Mouse (Mus musculus): ENCODE results near the gene Lag3. TPM values are rescaled to one million over a fixed set of nuclear protein-coding genes. Genes with fewer than 3 reads are reported as not detected.

The Lag3 gene
- polyA plus RNA-seq (2016; fragmentation: Nextera tagmentation; extraction: Ambion mirVana), result 2.2 TPM in 2 replicates

GRCm38 (mm10) chr6:124911533-124912218 lies at the start of gene Lag3:
Gene Lag3 (minus strand): TSS chr6:124911705.
- Histone ChIP-seq H3K27me3 (peaks cover 33% of the 10 kb centered on the region), H3K36me3 (peaks cover 31% of the 10 kb centered on the region), H3K4me2 (peak within 1 kb of the TSS; percentile 33; the same call in 1 of the 2 replicates), H3K9me3 (no peaks in the 10 kb centered on the region), H3K27ac (no peak within 1 kb of the TSS), H3K4me3 (replicated peaks) (no peak within 1 kb of the TSS), H3K9ac (replicated peaks) (0 out of 2 replicates have a peak within 1 kb of the TSS, but pooled peaks have one; percentile 34), H3K4me1 (replicated peaks) (peaks cover 46% of the 10 kb centered on the region)
- no peak for ATAC-seq (ENCODE audit: insufficient number of reproducible peaks, insufficient read depth, low FRiP score, low TSS enrichment, low read depth)
- 12% methylated on average over 12 of the region's 13 CpGs for WGBS

- Histone ChIP-seq H3K27me3 (no peaks in the 10 kb centered on the region), H3K4me1 (replicated peaks) (peaks cover 10% of the 10 kb centered on the region), H3K9ac (replicated peaks) (no peak overlapping the region), H3K9me3 (no peaks in the 10 kb centered on the region), H3K4me3 (replicated peaks) (no peak overlapping the region), H3K4me2 (no peak overlapping the region), H3K36me3 (peaks cover 66% of the 10 kb centered on the region), H3K27ac (no peak overlapping the region)
- ATAC-seq (ENCODE audit: insufficient number of reproducible peaks, insufficient read depth, low FRiP score, low TSS enrichment, low read depth), result no peak
- WGBS, result 93% methylated on average over 12 of the region's 12 CpGs
Observed at GRCm38 (mm10) chr6:124961021-124961420, 49.5 kb upstream of the Lag3 start.

GRCm38 (mm10) chr6:124959960-124960359 lies 48.5 kb upstream of the Lag3 start:
- WGBS, result 91% methylated on average over 13 of the region's 13 CpGs
- Histone ChIP-seq H3K4me3 (replicated peaks) (no peak overlapping the region), H3K27me3 (no peaks in the 10 kb centered on the region), H3K9me3 (no peaks in the 10 kb centered on the region), H3K36me3 (peaks cover 77% of the 10 kb centered on the region), H3K4me1 (replicated peaks) (peaks cover 9% of the 10 kb centered on the region), H3K27ac (no peak overlapping the region), H3K4me2 (no peak overlapping the region), H3K9ac (replicated peaks) (no peak overlapping the region)
- no peak for ATAC-seq (ENCODE audit: insufficient number of reproducible peaks, insufficient read depth, low FRiP score, low TSS enrichment, low read depth)

GRCm38 (mm10) chr6:124958127-124958526 lies 46.6 kb upstream of the Lag3 start:
- Histone ChIP-seq H3K4me3 (replicated peaks) (no peak overlapping the region), H3K9ac (replicated peaks) (no peak overlapping the region), H3K27me3 (no peaks in the 10 kb centered on the region), H3K4me1 (replicated peaks) (no peaks in the 10 kb centered on the region), H3K36me3 (peaks cover 77% of the 10 kb centered on the region), H3K27ac (no peak overlapping the region), H3K4me2 (no peak overlapping the region), H3K9me3 (no peaks in the 10 kb centered on the region)
- 84% methylated on average over 3 of the region's 3 CpGs for WGBS
- no peak for ATAC-seq (ENCODE audit: insufficient number of reproducible peaks, insufficient read depth, low FRiP score, low TSS enrichment, low read depth)

- no peak overlapping the region for H3K9ac ChIP-seq (replicated peaks)
Observed at GRCm38 (mm10) chr6:124955212-124955611, 43.7 kb upstream of the Lag3 start.

GRCm38 (mm10) chr6:124953991-124954715 lies 42.6 kb upstream of the Lag3 start:
- H3K36me3 ChIP-seq, result peaks cover 41% of the 10 kb centered on the region
- no peaks in the 10 kb centered on the region for H3K9me3 ChIP-seq
- no peak overlapping the region for H3K9ac ChIP-seq (replicated peaks)
- H3K4me1 ChIP-seq (replicated peaks), result no peaks in the 10 kb centered on the region
- H3K4me2 ChIP-seq, result no peak overlapping the region
- no peaks in the 10 kb centered on the region for H3K27me3 ChIP-seq
- 93% methylated on average over 2 of the region's 2 CpGs for WGBS
- no peak overlapping the region for H3K4me3 ChIP-seq (replicated peaks)
- no peak overlapping the region for H3K27ac ChIP-seq
- ATAC-seq (ENCODE audit: insufficient number of reproducible peaks, insufficient read depth, low FRiP score, low TSS enrichment, low read depth), result no peak

More at GRCm38 (mm10) chr6:124955212-124955611, 43.7 kb upstream of the Lag3 start:
- Histone ChIP-seq H3K4me1 (replicated peaks) (no peaks in the 10 kb centered on the region), H3K4me3 (replicated peaks) (no peak overlapping the region), H3K27me3 (no peaks in the 10 kb centered on the region), H3K4me2 (no peak overlapping the region), H3K9me3 (no peaks in the 10 kb centered on the region), H3K36me3 (peaks cover 51% of the 10 kb centered on the region), H3K27ac (no peak overlapping the region)
- WGBS, result 92% methylated on average over 4 of the region's 4 CpGs
- ATAC-seq (ENCODE audit: insufficient number of reproducible peaks, insufficient read depth, low FRiP score, low TSS enrichment, low read depth), result no peak

- Histone ChIP-seq H3K4me1 (replicated peaks) (no peaks in the 10 kb centered on the region), H3K36me3 (peaks cover 15% of the 10 kb centered on the region), H3K9ac (replicated peaks) (no peak overlapping the region), H3K4me3 (replicated peaks) (no peak overlapping the region), H3K9me3 (no peaks in the 10 kb centered on the region), H3K4me2 (no peak overlapping the region), H3K27me3 (no peaks in the 10 kb centered on the region), H3K27ac (no peak overlapping the region)
- 91% methylated on average over 3 of the region's 3 CpGs for WGBS
- no peak for ATAC-seq (ENCODE audit: insufficient number of reproducible peaks, insufficient read depth, low FRiP score, low TSS enrichment, low read depth)
Observed at GRCm38 (mm10) chr6:124943526-124943925, 32.0 kb upstream of the Lag3 start.

GRCm38 (mm10) chr6:124941679-124942078 lies 30.2 kb upstream of the Lag3 start:
- no peak overlapping the region for H3K4me3 ChIP-seq (replicated peaks)
- no peaks in the 10 kb centered on the region for H3K4me1 ChIP-seq (replicated peaks)
- 84% methylated on average over 1 of the region's 1 CpGs for WGBS
- no peaks in the 10 kb centered on the region for H3K27me3 ChIP-seq
- peaks cover 31% of the 10 kb centered on the region for H3K36me3 ChIP-seq
- ATAC-seq (ENCODE audit: insufficient number of reproducible peaks, insufficient read depth, low FRiP score, low TSS enrichment, low read depth), result no peak
- H3K4me2 ChIP-seq, result no peak overlapping the region
- H3K9me3 ChIP-seq, result no peaks in the 10 kb centered on the region
- no peak overlapping the region for H3K27ac ChIP-seq
- no peak overlapping the region for H3K9ac ChIP-seq (replicated peaks)

- Histone ChIP-seq H3K9me3 (no peaks in the 10 kb centered on the region), H3K9ac (replicated peaks) (no peak overlapping the region), H3K27me3 (no peaks in the 10 kb centered on the region), H3K4me2 (no peak overlapping the region), H3K27ac (no peak overlapping the region), H3K36me3 (peaks cover 63% of the 10 kb centered on the region), H3K4me1 (replicated peaks) (no peaks in the 10 kb centered on the region), H3K4me3 (replicated peaks) (no peak overlapping the region)
- ATAC-seq (ENCODE audit: insufficient number of reproducible peaks, insufficient read depth, low FRiP score, low TSS enrichment, low read depth), result 0 out of 2 replicates have a peak, but pooled peaks have one; percentile 13
- WGBS, result 88% methylated on average over 7 of the region's 7 CpGs
Observed at GRCm38 (mm10) chr6:124938554-124938953, 27.0 kb upstream of the Lag3 start.

GRCm38 (mm10) chr6:124937493-124937892 lies 26.0 kb upstream of the Lag3 start:
- ATAC-seq (ENCODE audit: insufficient number of reproducible peaks, insufficient read depth, low FRiP score, low TSS enrichment, low read depth), result no peak
- Histone ChIP-seq H3K9me3 (no peaks in the 10 kb centered on the region), H3K4me1 (replicated peaks) (peaks cover 6% of the 10 kb centered on the region), H3K27me3 (no peaks in the 10 kb centered on the region), H3K4me3 (replicated peaks) (no peak overlapping the region), H3K4me2 (no peak overlapping the region), H3K36me3 (peaks cover 71% of the 10 kb centered on the region), H3K9ac (replicated peaks) (no peak overlapping the region), H3K27ac (no peak overlapping the region)
- 73% methylated on average over 2 of the region's 2 CpGs for WGBS

GRCm38 (mm10) chr6:124936681-124937080 lies 25.2 kb upstream of the Lag3 start:
- peaks cover 73% of the 10 kb centered on the region for H3K36me3 ChIP-seq
- H3K27ac ChIP-seq, result no peak overlapping the region
- no peak overlapping the region for H3K4me3 ChIP-seq (replicated peaks)
- 86% methylated on average over 1 of the region's 1 CpGs for WGBS
- H3K4me2 ChIP-seq, result no peak overlapping the region
- H3K9ac ChIP-seq (replicated peaks), result no peak overlapping the region
- ATAC-seq (ENCODE audit: insufficient number of reproducible peaks, insufficient read depth, low FRiP score, low TSS enrichment, low read depth), result no peak
- H3K27me3 ChIP-seq, result no peaks in the 10 kb centered on the region
- peaks cover 10% of the 10 kb centered on the region for H3K4me1 ChIP-seq (replicated peaks)
- H3K9me3 ChIP-seq, result no peaks in the 10 kb centered on the region
